In genomic region chr7:45589898-45590297, GRCm38 (mm10) we compare ENCODE assay signal across 10 mouse cellular contexts. TPM values are rescaled to one million over a fixed set of nuclear protein-coding genes. Genes with fewer than 3 reads are reported as not detected.
DNase-seq lines count a peak whose midpoint lies in the region; ATAC-seq and TF ChIP-seq lines count a peak whose summit lies in the region.
"Had no signal": no experiment of that assay in that cellular context is flagged by ENCODE, and none has a peak within 500 bp of the region (broad histone marks: within the 10 kb centered on the region; RNA-seq: fewer than 3 reads in every experiment).

No protein-coding gene starts in this region.

- TF ChIP-seq POLR2A in bone marrow macrophage, adult 2 months (IDR thresholded peaks at IDR 0.05; ENCODE audit: borderline replicate concordance, low read depth, low read length): no peak
- TF ChIP-seq POLR2A in cerebellum, adult 2 months (IDR thresholded peaks at IDR 0.05; ENCODE audit: borderline replicate concordance, insufficient read depth, low read length): no peak

- ATAC-seq in embryonic facial prominence, embryonic 13.5 days (ENCODE audit: insufficient number of reproducible peaks, insufficient read depth, low FRiP score, low TSS enrichment, low read depth): no peak
- ATAC-seq in kidney, embryonic 16.5 days (ENCODE audit: low FRiP score, low TSS enrichment): no peak
- no peak for ATAC-seq in frontal cortex, adult (ENCODE audit: low TSS enrichment)

- H3K27ac ChIP-seq in embryonic facial prominence, embryonic 13.5 days: no peak overlapping the region
- H3K27ac ChIP-seq in embryonic facial prominence, embryonic 10.5 days (replicated peaks): no peak overlapping the region
- no peak overlapping the region for H3K27ac ChIP-seq in kidney, embryonic 16.5 days (ENCODE audit: low read length)
- peak overlapping the region; percentile 61 for H3K27ac ChIP-seq in bone marrow macrophage, adult 2 months (ENCODE audit: insufficient read depth, low read depth, low read length)
- H3K27ac ChIP-seq in cerebellum, adult 2 months (ENCODE audit: insufficient read depth, low read length): no peak overlapping the region

- no peak for TF ChIP-seq CTCF in bone marrow macrophage, adult 2 months (IDR thresholded peaks at IDR 0.05; ENCODE audit: low read depth, low read length)
- no peak for TF ChIP-seq CTCF in cerebellum, adult 2 months (IDR thresholded peaks at IDR 0.05; ENCODE audit: borderline replicate concordance, insufficient read depth, low read depth, low read length)

- no peak overlapping the region; the same call in 1 of the 2 replicates for H3K4me2 ChIP-seq in embryonic facial prominence, embryonic 13.5 days
- H3K4me2 ChIP-seq in kidney, embryonic 16.5 days (replicated peaks; ENCODE audit: low read depth, low read length): no peak overlapping the region

- no peak for DNase-seq in embryonic facial prominence, embryonic 10.5 days (ENCODE audit: low spot score)
- no peak for DNase-seq in kidney, adult 11 months
- DNase-seq in induced T-regulatory cell, adult 2 months (ENCODE audit: low read depth): peak; percentile 10
- no peak for DNase-seq in cerebellum, adult 2 months

- peaks cover 25% of the 10 kb centered on the region for H3K36me3 ChIP-seq in embryonic facial prominence, embryonic 13.5 days
- peaks cover 35% of the 10 kb centered on the region for H3K36me3 ChIP-seq in embryonic facial prominence, embryonic 10.5 days (replicated peaks)
- H3K36me3 ChIP-seq in kidney, embryonic 16.5 days (ENCODE audit: insufficient read depth, low read length): peaks cover 15% of the 10 kb centered on the region

- H3K4me1 ChIP-seq in embryonic facial prominence, embryonic 13.5 days: peaks cover 9% of the 10 kb centered on the region; the same call in 1 of the 2 replicates
- H3K4me1 ChIP-seq in embryonic facial prominence, embryonic 10.5 days: peaks cover 11% of the 10 kb centered on the region; the same call in 1 of the 2 replicates
- 0 out of 2 replicates have a peak, but pooled peaks cover 3% of the 10 kb centered on the region for H3K4me1 ChIP-seq in kidney, embryonic 16.5 days (ENCODE audit: insufficient read depth, low read length)
- H3K4me1 ChIP-seq in bone marrow macrophage, adult 2 months (ENCODE audit: control insufficient read depth, insufficient read depth, low read length): peaks cover 26% of the 10 kb centered on the region
- H3K4me1 ChIP-seq in cerebellum, adult 2 months (ENCODE audit: control insufficient read depth, insufficient read depth, low read length): no peaks in the 10 kb centered on the region

- no peaks in the 10 kb centered on the region for H3K27me3 ChIP-seq in embryonic facial prominence, embryonic 13.5 days
- H3K27me3 ChIP-seq in embryonic facial prominence, embryonic 10.5 days (replicated peaks; ENCODE audit: low read depth, poor library complexity, severe bottlenecking): no peaks in the 10 kb centered on the region
- no peaks in the 10 kb centered on the region for H3K27me3 ChIP-seq in kidney, embryonic 16.5 days (ENCODE audit: insufficient read depth, low read length)
- no peaks in the 10 kb centered on the region for H3K27me3 ChIP-seq in cerebellum, adult 2 months (ENCODE audit: control insufficient read depth, insufficient read depth, low read length)
- H3K27me3 ChIP-seq: megakaryocyte, embryonic 14.5 days had no signal

- no peaks in the 10 kb centered on the region for H3K9me3 ChIP-seq in embryonic facial prominence, embryonic 13.5 days
- H3K9me3 ChIP-seq in embryonic facial prominence, embryonic 10.5 days: no peaks in the 10 kb centered on the region
- H3K9me3 ChIP-seq in kidney, embryonic 16.5 days (ENCODE audit: low read length): no peaks in the 10 kb centered on the region
- H3K9me3 ChIP-seq: megakaryocyte, embryonic 14.5 days had no signal

- H3K9ac ChIP-seq in embryonic facial prominence, embryonic 13.5 days: no peak overlapping the region
- peak overlapping the region; percentile 46; the same call in 1 of the 2 replicates for H3K9ac ChIP-seq in kidney, embryonic 16.5 days (replicated peaks; ENCODE audit: low read length)

- WGBS in embryonic facial prominence, embryonic 13.5 days: 94% methylated on average over 5 of the region's 5 CpGs
- 92% methylated on average over 5 of the region's 5 CpGs for WGBS in embryonic facial prominence, embryonic 10.5 days
- WGBS in kidney, embryonic 16.5 days: 94% methylated on average over 5 of the region's 5 CpGs
- WGBS in cerebellum, adult 2 months: 93% methylated on average over 5 of the region's 5 CpGs

- peak overlapping the region; percentile 33; the same call in 1 of the 2 replicates for H3K4me3 ChIP-seq in embryonic facial prominence, embryonic 13.5 days
- H3K4me3 ChIP-seq in embryonic facial prominence, embryonic 10.5 days: no peak overlapping the region
- no peak overlapping the region for H3K4me3 ChIP-seq in kidney, embryonic 16.5 days (ENCODE audit: low read length)
- no peak overlapping the region for H3K4me3 ChIP-seq in bone marrow macrophage, adult 2 months (ENCODE audit: insufficient read depth, low read length)
- no peak overlapping the region for H3K4me3 ChIP-seq in cerebellum, adult 2 months (replicated peaks; ENCODE audit: insufficient read depth, low read depth, low read length)

RNA-seq across cellular contexts. Expression of gene Bcat2, which starts 19.9 kb away (rescaled TPM):
- polyA plus RNA-seq in embryonic facial prominence, embryonic 13.5 days (2015; fragmentation: Nextera tagmentation; extraction: Ambion mirVana): 67.1 and 68.4 TPM in 2 replicates
- polyA plus RNA-seq in embryonic facial prominence, embryonic 10.5 days (2016; fragmentation: Nextera tagmentation; extraction: Ambion mirVana): 51.1 and 51.9 TPM in 2 replicates
- 87.9 and 93.2 TPM in 2 replicates for polyA plus RNA-seq in kidney, embryonic 16.5 days (2015; fragmentation: Nextera tagmentation; extraction: Ambion mirVana)
- 87.0 and 93.0 TPM in 2 replicates for polyA plus RNA-seq in bone marrow macrophage, adult 2 months (2012; ENCODE audit: insufficient read depth, insufficient read length, missing spikeins)
- polyA plus RNA-seq in cerebellum, adult 2 months (2012; rRNA removed): 21.1 and 24.2 TPM in 2 replicates

RNA-seq across cellular contexts. Expression of gene Fgf21, which starts 25.4 kb away (rescaled TPM):
- 0.39 and 0.96 TPM in 2 replicates for polyA plus RNA-seq in embryonic facial prominence, embryonic 13.5 days (2015; fragmentation: Nextera tagmentation; extraction: Ambion mirVana)
- not detected in 2 replicates for polyA plus RNA-seq in embryonic facial prominence, embryonic 10.5 days (2016; fragmentation: Nextera tagmentation; extraction: Ambion mirVana)
- not detected in 2 replicates for polyA plus RNA-seq in kidney, embryonic 16.5 days (2015; fragmentation: Nextera tagmentation; extraction: Ambion mirVana)
- not detected in 2 replicates for polyA plus RNA-seq in bone marrow macrophage, adult 2 months (2012; ENCODE audit: insufficient read depth, insufficient read length, missing spikeins)
- not detected in 2 replicates for polyA plus RNA-seq in cerebellum, adult 2 months (2012; rRNA removed)
- polyA plus RNA-seq: cortical plate, adult 2 months had no signal

RNA-seq across cellular contexts. Expression of gene Fut1, which starts 27.2 kb away (rescaled TPM):
- 1.9 and 2.3 TPM in 2 replicates for polyA plus RNA-seq in embryonic facial prominence, embryonic 13.5 days (2015; fragmentation: Nextera tagmentation; extraction: Ambion mirVana)
- 0.07 and 0.44 TPM in 2 replicates for polyA plus RNA-seq in embryonic facial prominence, embryonic 10.5 days (2016; fragmentation: Nextera tagmentation; extraction: Ambion mirVana)
- polyA plus RNA-seq in kidney, embryonic 16.5 days (2015; fragmentation: Nextera tagmentation; extraction: Ambion mirVana): 0.27 and 0.32 TPM in 2 replicates
- not detected in 2 replicates for polyA plus RNA-seq in bone marrow macrophage, adult 2 months (2012; ENCODE audit: insufficient read depth, insufficient read length, missing spikeins)
- polyA plus RNA-seq in cerebellum, adult 2 months (2012; rRNA removed): 0.07 and 0.08 TPM in 2 replicates

RNA-seq across cellular contexts. Expression of gene Izumo1, which starts 31.7 kb away (rescaled TPM):
- polyA plus RNA-seq in embryonic facial prominence, embryonic 13.5 days (2015; fragmentation: Nextera tagmentation; extraction: Ambion mirVana): 0.27 and 0.39 TPM in 2 replicates
- polyA plus RNA-seq in embryonic facial prominence, embryonic 10.5 days (2016; fragmentation: Nextera tagmentation; extraction: Ambion mirVana): 0.07 and 0.10 TPM in 2 replicates
- polyA plus RNA-seq in kidney, embryonic 16.5 days (2015; fragmentation: Nextera tagmentation; extraction: Ambion mirVana): 0.13 and 0.14 TPM in 2 replicates
- not detected in 2 replicates for polyA plus RNA-seq in bone marrow macrophage, adult 2 months (2012; ENCODE audit: insufficient read depth, insufficient read length, missing spikeins)
- polyA plus RNA-seq in cerebellum, adult 2 months (2012; rRNA removed): 0.08 and 0.18 TPM in 2 replicates

RNA-seq across cellular contexts. Expression of gene Hsd17b14, which starts 35.2 kb away (rescaled TPM):
- 0.25 and 0.83 TPM in 2 replicates for polyA plus RNA-seq in embryonic facial prominence, embryonic 13.5 days (2015; fragmentation: Nextera tagmentation; extraction: Ambion mirVana)
- 0.87 and 0.92 TPM in 2 replicates for polyA plus RNA-seq in embryonic facial prominence, embryonic 10.5 days (2016; fragmentation: Nextera tagmentation; extraction: Ambion mirVana)
- polyA plus RNA-seq in kidney, embryonic 16.5 days (2015; fragmentation: Nextera tagmentation; extraction: Ambion mirVana): 13.5 and 15.5 TPM in 2 replicates
- 2.0 and 2.5 TPM in 2 replicates for polyA plus RNA-seq in bone marrow macrophage, adult 2 months (2012; ENCODE audit: insufficient read depth, insufficient read length, missing spikeins)
- polyA plus RNA-seq in cerebellum, adult 2 months (2012; rRNA removed): 1.3 and 1.9 TPM in 2 replicates
